Mouse (Mus musculus): ENCODE data around the gene Rnls. TPM values are rescaled to one million over a fixed set of nuclear protein-coding genes. Genes with fewer than 3 reads are reported as not detected.

Gene Rnls
- polyA plus RNA-seq, 2 experiments, result 0.22 to 1.2 TPM

- Histone ChIP-seq H3K4me2 (ENCODE audit: low read depth) (no peak overlapping the region), H3K36me3 (replicated peaks; ENCODE audit: control insufficient read depth, insufficient read depth, low read depth) (no peaks in the 10 kb centered on the region), H3K4me1 (replicated peaks; ENCODE audit: control insufficient read depth in 2 of 2, insufficient read depth in 2 of 2, low read length in 1 of 2) (no peaks in the 10 kb centered on the region), H3K27me3 (ENCODE audit: control insufficient read depth, insufficient read depth, low read length) (no peaks in the 10 kb centered on the region), H3K9ac (replicated peaks) (no peak overlapping the region), H3K9me3 (ENCODE audit: control insufficient read depth, low read length) (no peaks in the 10 kb centered on the region), H3K27ac (no peak overlapping the region), H3K4me3 (ENCODE audit: insufficient read depth in 1 of 2, low read depth in 2 of 2, low read length in 2 of 2) (no peak overlapping the region)
- DNase-seq (ENCODE audit: low read depth in 3 of 3, low spot score in 3 of 3), result no peak
- 44% methylated on average over 2 of the region's 2 CpGs for WGBS (ENCODE audit: insufficient replicate concordance)
- TF ChIP-seq CTCF (IDR thresholded peaks at IDR 0.05; ENCODE audit: low read depth), result no peak
- ATAC-seq (ENCODE audit: insufficient read depth), result no peak
Measured at GRCm38 (mm10) chr19:33368808-33369207, 23.3 kb downstream of the Rnls start.

- WGBS (ENCODE audit: insufficient replicate concordance), result 2% methylated on average over 3 of the region's 3 CpGs
Measured at GRCm38 (mm10) chr19:33366661-33367060, 25.4 kb downstream of the Rnls start.

GRCm38 (mm10) chr19:33357019-33357418 lies 35.1 kb downstream of the Rnls start:
- WGBS (ENCODE audit: insufficient replicate concordance), result 10% methylated on average over 3 of the region's 3 CpGs

More at GRCm38 (mm10) chr19:33366661-33367060, 25.4 kb downstream of the Rnls start:
- Histone ChIP-seq H3K27me3 (ENCODE audit: control insufficient read depth, insufficient read depth, low read length) (no peaks in the 10 kb centered on the region), H3K9me3 (ENCODE audit: control insufficient read depth, low read length) (no peaks in the 10 kb centered on the region), H3K9ac (replicated peaks) (no peak overlapping the region), H3K4me2 (ENCODE audit: low read depth) (no peak overlapping the region), H3K36me3 (replicated peaks; ENCODE audit: control insufficient read depth, insufficient read depth, low read depth) (no peaks in the 10 kb centered on the region), H3K4me3 (ENCODE audit: insufficient read depth in 1 of 2, low read depth in 2 of 2, low read length in 2 of 2) (no peak overlapping the region), H3K27ac (no peak overlapping the region), H3K4me1 (replicated peaks; ENCODE audit: control insufficient read depth in 2 of 2, insufficient read depth in 2 of 2, low read length in 1 of 2) (no peaks in the 10 kb centered on the region)
- TF ChIP-seq EP300 (IDR thresholded peaks at IDR 0.05; ENCODE audit: low read depth) (no peak), CTCF (IDR thresholded peaks at IDR 0.05; ENCODE audit: low read depth) (peak; percentile 81)
- no peak for ATAC-seq (ENCODE audit: insufficient read depth)
- peak; percentile 11 to 20 (median 14) for DNase-seq (ENCODE audit: low read depth in 3 of 3, low spot score in 3 of 3)

GRCm38 (mm10) chr19:33340119-33340518 lies 52.0 kb downstream of the Rnls start:
- H3K9ac ChIP-seq (replicated peaks), result no peak overlapping the region
- no peak overlapping the region for H3K4me2 ChIP-seq (ENCODE audit: low read depth)
- no peak overlapping the region for H3K4me3 ChIP-seq (ENCODE audit: insufficient read depth in 1 of 2, low read depth in 2 of 2, low read length in 2 of 2)
- H3K27ac ChIP-seq, result no peak overlapping the region
- no peaks in the 10 kb centered on the region for H3K4me1 ChIP-seq (replicated peaks; ENCODE audit: control insufficient read depth in 2 of 2, insufficient read depth in 2 of 2, low read length in 1 of 2)
- DNase-seq (ENCODE audit: low read depth in 3 of 3, low spot score in 3 of 3) (no peak), ATAC-seq (ENCODE audit: insufficient read depth) (no peak)
- no peaks in the 10 kb centered on the region for H3K9me3 ChIP-seq (ENCODE audit: control insufficient read depth, low read length)
- TF ChIP-seq CTCF (IDR thresholded peaks at IDR 0.05; ENCODE audit: low read depth) (no peak), EP300 (IDR thresholded peaks at IDR 0.05; ENCODE audit: low read depth) (no peak)
- H3K27me3 ChIP-seq (ENCODE audit: control insufficient read depth, insufficient read depth, low read length), result no peaks in the 10 kb centered on the region
- no peaks in the 10 kb centered on the region for H3K36me3 ChIP-seq (replicated peaks; ENCODE audit: control insufficient read depth, insufficient read depth, low read depth)
- 70% methylated on average over 1 of the region's 1 CpGs for WGBS (ENCODE audit: insufficient replicate concordance)

More at GRCm38 (mm10) chr19:33357019-33357418, 35.1 kb downstream of the Rnls start:
- Histone ChIP-seq H3K4me1 (replicated peaks; ENCODE audit: control insufficient read depth in 2 of 2, insufficient read depth in 2 of 2, low read length in 1 of 2) (0 out of 4 replicates have a peak, but pooled peaks cover 0 to 2% of the 10 kb centered on the region in 2 experiments), H3K36me3 (replicated peaks; ENCODE audit: control insufficient read depth, insufficient read depth, low read depth) (no peaks in the 10 kb centered on the region), H3K9ac (replicated peaks) (no peak overlapping the region), H3K9me3 (ENCODE audit: control insufficient read depth, low read length) (no peaks in the 10 kb centered on the region), H3K4me3 (ENCODE audit: insufficient read depth in 1 of 2, low read depth in 2 of 2, low read length in 2 of 2) (no peak overlapping the region), H3K27ac (no peak overlapping the region), H3K27me3 (ENCODE audit: control insufficient read depth, insufficient read depth, low read length) (no peaks in the 10 kb centered on the region), H3K4me2 (ENCODE audit: low read depth) (no peak overlapping the region)
- TF ChIP-seq EP300 (IDR thresholded peaks at IDR 0.05; ENCODE audit: low read depth), result no peak
- TF ChIP-seq CTCF (IDR thresholded peaks at IDR 0.05; ENCODE audit: low read depth), result no peak
- ATAC-seq (ENCODE audit: insufficient read depth) (no peak), DNase-seq (ENCODE audit: low read depth in 3 of 3, low spot score in 3 of 3) (no peak)

GRCm38 (mm10) chr19:33326706-33327641 lies 65.1 kb downstream of the Rnls start:
- no peak overlapping the region for H3K4me3 ChIP-seq (ENCODE audit: insufficient read depth in 1 of 2, low read depth in 2 of 2, low read length in 2 of 2)
- H3K9me3 ChIP-seq (ENCODE audit: control insufficient read depth, low read length), result no peaks in the 10 kb centered on the region
- H3K36me3 ChIP-seq (replicated peaks; ENCODE audit: control insufficient read depth, insufficient read depth, low read depth), result no peaks in the 10 kb centered on the region
- no peaks in the 10 kb centered on the region for H3K4me1 ChIP-seq (replicated peaks; ENCODE audit: control insufficient read depth in 2 of 2, insufficient read depth in 2 of 2, low read length in 1 of 2)
- 55% methylated on average over 4 of the region's 4 CpGs for WGBS (ENCODE audit: insufficient replicate concordance)
- H3K27ac ChIP-seq, result no peak overlapping the region
- H3K9ac ChIP-seq (replicated peaks), result no peak overlapping the region
- TF ChIP-seq CTCF (IDR thresholded peaks at IDR 0.05; ENCODE audit: low read depth) (no peak), EP300 (IDR thresholded peaks at IDR 0.05; ENCODE audit: low read depth) (no peak)
- DNase-seq (ENCODE audit: low read depth in 3 of 3, low spot score in 3 of 3) (no peak), ATAC-seq (ENCODE audit: insufficient read depth) (no peak)
- H3K27me3 ChIP-seq (ENCODE audit: control insufficient read depth, insufficient read depth, low read length), result no peaks in the 10 kb centered on the region
- no peak overlapping the region for H3K4me2 ChIP-seq (ENCODE audit: low read depth)
